Mouse (Mus musculus): ENCODE data around the gene Npas1. TPM values are rescaled to one million over a fixed set of nuclear protein-coding genes. Genes with fewer than 3 reads are reported as not detected.

The Npas1 gene
- total and polyA plus RNA-seq, 2 experiments from 2014 or later: 7.9 to 9.0 TPM

DNA sequence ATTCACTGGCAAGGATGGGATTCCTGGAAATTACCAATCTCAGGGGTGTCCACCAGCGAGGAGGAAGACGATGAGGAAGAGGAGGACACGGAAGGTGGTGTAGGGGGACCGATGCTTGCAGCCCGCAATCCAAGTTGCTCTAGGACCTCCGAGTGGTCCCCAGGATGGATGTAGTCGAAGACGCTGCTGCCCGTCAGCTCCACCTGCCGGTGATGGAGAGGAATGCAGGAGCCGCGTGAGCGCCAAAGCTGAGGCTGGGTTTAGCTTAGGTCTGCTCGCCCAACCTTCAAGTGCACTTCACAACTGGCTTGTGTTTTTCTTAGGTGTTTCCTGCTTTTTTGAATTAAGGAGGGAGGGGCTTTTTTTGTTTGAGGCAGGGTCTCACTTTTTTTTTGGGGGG is 14.3 kb downstream of the Npas1 start:
- H3K4me2 ChIP-seq (ENCODE audit: low read depth, low read length): no peak overlapping the region
- no peak overlapping the region for H3K4me3 ChIP-seq (ENCODE audit: low read length)
- TF ChIP-seq CTCF (IDR thresholded peaks at IDR 0.05; ENCODE audit: low read depth): peak; percentile 97
- ATAC-seq (peak; percentile 61), DNase-seq (ENCODE audit: low spot score) (peak; percentile 86)
- H3K27me3 ChIP-seq (ENCODE audit: insufficient read depth, low read length): no peaks in the 10 kb centered on the region
- no peak overlapping the region for H3K27ac ChIP-seq
- no peaks in the 10 kb centered on the region for H3K36me3 ChIP-seq (ENCODE audit: insufficient read depth, low read length)
- no peaks in the 10 kb centered on the region; the same call in 1 of the 2 replicates for H3K4me1 ChIP-seq (ENCODE audit: insufficient read depth, low read length)
- WGBS: 2% methylated on average over 14 of the region's 14 CpGs
- H3K9ac ChIP-seq (replicated peaks; ENCODE audit: low read length): no peak overlapping the region
- no peaks in the 10 kb centered on the region for H3K9me3 ChIP-seq (ENCODE audit: low read length)

DNA sequence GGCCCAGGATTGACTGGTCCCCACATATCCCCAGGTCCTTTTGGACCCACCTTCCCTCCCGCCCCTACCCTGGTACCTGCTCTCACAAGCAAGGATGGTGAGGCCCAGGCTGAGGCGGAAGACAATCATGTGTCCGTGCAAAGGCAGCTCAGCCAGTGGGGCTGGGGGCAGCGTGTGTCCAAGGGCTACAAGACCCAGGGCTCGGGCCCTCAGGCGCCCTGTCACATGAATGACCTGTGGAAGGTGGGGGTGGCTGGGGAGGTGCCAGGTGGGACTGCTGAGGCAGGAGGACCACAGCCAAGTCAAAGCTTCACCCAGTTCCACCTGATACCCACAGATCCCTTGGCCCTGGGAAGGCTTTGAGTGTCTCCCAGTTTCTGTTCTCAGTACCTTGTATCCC is 15.8 kb downstream of the Npas1 start:
- H3K4me3 ChIP-seq (ENCODE audit: low read length): no peak overlapping the region
- DNase-seq (ENCODE audit: low spot score) (no peak), ATAC-seq (no peak)
- 84% methylated on average over 6 of the region's 6 CpGs for WGBS
- no peak overlapping the region for H3K9ac ChIP-seq (replicated peaks; ENCODE audit: low read length)
- no peak overlapping the region for H3K27ac ChIP-seq
- TF ChIP-seq CTCF (IDR thresholded peaks at IDR 0.05; ENCODE audit: low read depth): no peak
- no peaks in the 10 kb centered on the region for H3K36me3 ChIP-seq (ENCODE audit: insufficient read depth, low read length)
- no peak overlapping the region for H3K4me2 ChIP-seq (ENCODE audit: low read depth, low read length)
- H3K4me1 ChIP-seq (ENCODE audit: insufficient read depth, low read length): no peaks in the 10 kb centered on the region; the same call in 1 of the 2 replicates
- no peaks in the 10 kb centered on the region for H3K9me3 ChIP-seq (ENCODE audit: low read length)
- H3K27me3 ChIP-seq (ENCODE audit: insufficient read depth, low read length): no peaks in the 10 kb centered on the region

DNA sequence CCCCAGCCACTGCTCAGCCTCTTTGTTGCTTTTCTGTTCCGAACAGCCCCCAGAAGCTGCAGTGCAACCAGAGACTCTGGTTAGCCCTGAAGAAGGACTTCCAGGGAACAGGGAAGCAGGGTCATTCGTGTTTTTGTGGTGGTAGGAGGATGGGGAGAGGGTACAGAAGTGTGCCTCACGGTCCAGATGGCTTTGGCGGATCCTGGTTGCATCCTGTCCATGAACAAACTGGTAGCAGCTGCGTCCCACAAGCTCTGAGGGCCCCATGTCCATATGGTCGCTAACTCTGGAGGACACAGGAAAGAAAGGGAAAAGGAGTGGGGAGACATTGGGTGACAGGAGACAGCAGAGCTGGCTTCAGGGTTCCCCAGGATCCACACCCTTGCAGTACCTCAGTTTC is 16.4 kb downstream of the Npas1 start:
- 60% methylated on average over 6 of the region's 6 CpGs for WGBS
- H3K4me1 ChIP-seq (ENCODE audit: insufficient read depth, low read length): no peaks in the 10 kb centered on the region; the same call in 1 of the 2 replicates
- no peak overlapping the region for H3K9ac ChIP-seq (replicated peaks; ENCODE audit: low read length)
- ATAC-seq (no peak), DNase-seq (ENCODE audit: low spot score) (no peak)
- no peaks in the 10 kb centered on the region for H3K36me3 ChIP-seq (ENCODE audit: insufficient read depth, low read length)
- H3K9me3 ChIP-seq (ENCODE audit: low read length): no peaks in the 10 kb centered on the region
- no peak overlapping the region for H3K4me3 ChIP-seq (ENCODE audit: low read length)
- H3K27me3 ChIP-seq (ENCODE audit: insufficient read depth, low read length): no peaks in the 10 kb centered on the region
- no peak for TF ChIP-seq CTCF (IDR thresholded peaks at IDR 0.05; ENCODE audit: low read depth)
- no peak overlapping the region for H3K27ac ChIP-seq
- no peak overlapping the region for H3K4me2 ChIP-seq (ENCODE audit: low read depth, low read length)

DNA sequence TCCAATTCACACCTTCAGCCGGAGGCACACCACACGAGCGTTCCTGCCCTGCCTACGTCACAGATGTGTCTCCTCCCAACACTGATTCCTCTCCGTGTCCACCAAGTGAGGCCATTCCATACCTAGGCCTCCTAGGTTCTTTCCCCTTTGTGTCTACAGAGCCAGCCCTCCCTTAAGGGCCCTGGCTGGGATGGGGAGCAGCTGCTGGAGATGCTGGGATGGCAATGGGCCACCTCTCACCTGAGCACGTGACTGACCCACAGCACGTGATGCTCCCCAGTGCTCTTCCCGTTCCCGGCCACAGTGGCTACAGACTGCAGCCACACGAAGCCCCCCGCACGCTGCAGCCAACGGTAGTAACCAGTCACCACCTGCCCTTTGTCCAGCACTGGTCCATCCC is 17.0 kb downstream of the Npas1 start:
- no peak overlapping the region for H3K4me3 ChIP-seq (ENCODE audit: low read length)
- H3K27me3 ChIP-seq (ENCODE audit: insufficient read depth, low read length): no peaks in the 10 kb centered on the region
- DNase-seq (ENCODE audit: low spot score) (no peak), ATAC-seq (no peak; the same call in 1 of the 2 replicates)
- no peaks in the 10 kb centered on the region for H3K9me3 ChIP-seq (ENCODE audit: low read length)
- no peak for TF ChIP-seq CTCF (IDR thresholded peaks at IDR 0.05; ENCODE audit: low read depth)
- no peak overlapping the region for H3K27ac ChIP-seq
- no peaks in the 10 kb centered on the region; the same call in 1 of the 2 replicates for H3K4me1 ChIP-seq (ENCODE audit: insufficient read depth, low read length)
- H3K4me2 ChIP-seq (ENCODE audit: low read depth, low read length): no peak overlapping the region
- no peak overlapping the region for H3K9ac ChIP-seq (replicated peaks; ENCODE audit: low read length)
- H3K36me3 ChIP-seq (ENCODE audit: insufficient read depth, low read length): no peaks in the 10 kb centered on the region
- WGBS: 69% methylated on average over 13 of the region's 13 CpGs

DNA sequence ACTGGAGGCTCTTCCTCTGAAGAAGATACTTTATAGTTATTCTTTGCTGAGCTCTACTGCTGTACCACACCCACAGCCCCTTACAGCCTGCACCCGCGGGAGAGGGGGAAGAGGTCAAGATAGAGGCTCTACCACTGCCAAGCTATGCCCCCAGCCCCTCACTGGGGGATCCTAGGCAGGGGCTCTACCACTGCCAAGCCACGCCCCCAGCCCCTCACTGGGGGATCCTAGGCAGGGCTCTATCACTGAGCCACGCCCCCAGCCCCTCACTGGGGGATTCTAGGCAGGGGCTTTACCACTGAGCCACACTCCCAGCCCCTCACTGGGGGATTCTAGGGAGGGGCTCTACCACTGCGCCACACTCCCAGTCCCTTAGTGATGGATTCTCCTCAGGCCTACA is 21.2 kb downstream of the Npas1 start:
- no peaks in the 10 kb centered on the region for H3K9me3 ChIP-seq (ENCODE audit: low read length)
- H3K27me3 ChIP-seq (ENCODE audit: insufficient read depth, low read length): no peaks in the 10 kb centered on the region
- H3K4me2 ChIP-seq (ENCODE audit: low read depth, low read length): no peak overlapping the region
- TF ChIP-seq CTCF (IDR thresholded peaks at IDR 0.05; ENCODE audit: low read depth): no peak
- 76% methylated on average over 4 of the region's 5 CpGs for WGBS
- H3K27ac ChIP-seq: no peak overlapping the region
- no peak overlapping the region for H3K4me3 ChIP-seq (ENCODE audit: low read length)
- peaks cover 6% of the 10 kb centered on the region; the same call in 1 of the 2 replicates for H3K4me1 ChIP-seq (ENCODE audit: insufficient read depth, low read length)
- DNase-seq (ENCODE audit: low spot score): no peak
- no peak for ATAC-seq
- no peak overlapping the region for H3K9ac ChIP-seq (replicated peaks; ENCODE audit: low read length)
- no peaks in the 10 kb centered on the region for H3K36me3 ChIP-seq (ENCODE audit: insufficient read depth, low read length)

DNA sequence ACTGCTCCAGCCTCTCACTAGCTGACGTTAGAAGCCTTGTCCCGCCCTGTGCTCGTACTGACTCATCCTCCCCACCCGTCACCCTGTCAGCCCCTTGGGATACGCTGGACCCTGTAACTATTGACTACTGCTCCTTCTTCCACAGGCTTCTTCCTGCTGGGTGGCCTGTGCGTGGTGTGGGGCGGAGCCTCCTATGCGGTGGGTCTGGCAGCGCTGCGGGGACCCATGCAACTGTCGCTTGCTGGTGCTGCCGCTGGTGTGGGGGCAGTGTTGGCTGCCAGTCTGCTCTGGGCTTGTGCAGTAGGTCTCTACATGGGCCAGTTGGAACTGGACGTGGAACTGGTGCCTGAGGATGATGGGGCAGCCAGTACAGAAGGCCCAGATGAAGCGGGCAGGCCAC is 22.5 kb downstream of the Npas1 start:
- peaks cover 6% of the 10 kb centered on the region; the same call in 1 of the 2 replicates for H3K4me1 ChIP-seq (ENCODE audit: insufficient read depth, low read length)
- H3K4me2 ChIP-seq (ENCODE audit: low read depth, low read length): no peak overlapping the region
- WGBS: 95% methylated on average over 14 of the region's 14 CpGs
- no peaks in the 10 kb centered on the region for H3K36me3 ChIP-seq (ENCODE audit: insufficient read depth, low read length)
- H3K9ac ChIP-seq (replicated peaks; ENCODE audit: low read length): no peak overlapping the region
- no peak for ATAC-seq
- H3K27ac ChIP-seq: no peak overlapping the region
- H3K9me3 ChIP-seq (ENCODE audit: low read length): no peaks in the 10 kb centered on the region
- DNase-seq (ENCODE audit: low spot score): no peak
- no peaks in the 10 kb centered on the region for H3K27me3 ChIP-seq (ENCODE audit: insufficient read depth, low read length)
- TF ChIP-seq CTCF (IDR thresholded peaks at IDR 0.05; ENCODE audit: low read depth): no peak
- no peak overlapping the region for H3K4me3 ChIP-seq (ENCODE audit: low read length)

DNA sequence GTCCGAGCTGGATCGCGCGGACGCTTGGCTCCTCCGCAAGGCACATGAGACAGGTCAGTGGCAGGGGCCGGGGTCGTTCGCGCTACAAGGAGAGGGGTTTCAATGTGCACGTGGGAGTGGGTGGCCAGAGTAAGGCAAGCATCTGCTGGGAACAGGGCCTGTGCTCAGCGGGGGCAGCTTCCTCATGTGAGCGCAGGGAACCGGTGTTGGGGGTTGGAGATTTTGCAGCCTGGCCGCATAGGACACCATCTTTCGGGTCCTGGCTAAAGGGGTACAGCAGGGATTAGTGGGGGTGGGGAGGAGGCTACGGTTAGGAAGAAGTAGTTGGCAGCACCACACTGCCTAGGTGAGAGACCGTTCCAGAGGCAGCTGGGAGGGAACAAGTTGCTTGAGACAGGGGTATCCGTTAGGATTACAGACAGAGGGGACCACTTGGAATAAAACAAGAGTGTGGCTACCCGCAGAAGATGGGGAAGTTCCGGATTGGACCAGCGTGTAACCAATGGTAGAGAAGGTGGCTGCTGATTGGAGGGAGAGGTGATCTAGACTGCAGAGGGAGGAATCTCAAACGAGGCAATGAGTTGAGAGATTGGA is 24.3 kb downstream of the Npas1 start:
- ATAC-seq: peak; percentile 81
- under 1% methylated on average over 23 of the region's 23 CpGs for WGBS
- H3K36me3 ChIP-seq (ENCODE audit: insufficient read depth, low read length): no peaks in the 10 kb centered on the region

More for the DNA sequence above, 24.3 kb downstream of the Npas1 start:
- TF ChIP-seq CTCF (IDR thresholded peaks at IDR 0.05; ENCODE audit: low read depth): no peak
- Histone ChIP-seq H3K4me1 (ENCODE audit: insufficient read depth, low read length) (peaks cover 6% of the 10 kb centered on the region; the same call in 1 of the 2 replicates), H3K27ac (peak overlapping the region; percentile 82), H3K4me3 (ENCODE audit: low read length) (peak overlapping the region; percentile 81), H3K9ac (replicated peaks; ENCODE audit: low read length) (peak overlapping the region; percentile 75), H3K4me2 (ENCODE audit: low read depth, low read length) (peak overlapping the region; percentile 92), H3K27me3 (ENCODE audit: insufficient read depth, low read length) (no peaks in the 10 kb centered on the region), H3K9me3 (ENCODE audit: low read length) (no peaks in the 10 kb centered on the region)
- peak; percentile 82 for DNase-seq (ENCODE audit: low spot score)

Data from hindbrain, postnatal 0 days (tissue).